Mouse (Mus musculus) heart, embryonic 10.5 days (tissue): ENCODE results near the gene Gm5129. TPM values are rescaled to one million over a fixed set of nuclear protein-coding genes. Genes with fewer than 3 reads are reported as not detected.
"Not testable (repeated sequence)": the region's sequence is repeated elsewhere in the genome, so short reads cannot be mapped to it uniquely, and the experiment has no call there.

Experiments used
- DNase-seq: peaks from one replicate; pipeline ENCODE4 v3.0.0-alpha.2; 2017; ENCODE audit warnings: low spot score
- H3K27ac ChIP-seq: fragments of 300-500 bp; sonication (generic); 2 replicates; pipeline ENCODE4 v1.5.1; 2016; ENCODE audit warnings: mild to moderate bottlenecking
- H3K27me3 ChIP-seq: fragments of 300-500 bp; sonication (generic); 2 replicates; pipeline ENCODE4 v1.6.1; 2016; ENCODE audit warnings: mild to moderate bottlenecking; ENCODE audit not compliant: poor library complexity, insufficient read depth, severe bottlenecking
- H3K36me3 ChIP-seq: fragments of 300-500 bp; sonication (generic); 2 replicates; pipeline ENCODE4 v1.6.1; 2016; ENCODE audit warnings: mild to moderate bottlenecking, moderate library complexity
- H3K4me1 ChIP-seq: fragments of 300-500 bp; sonication (generic); 2 replicates; pipeline ENCODE4 v1.6.1; 2016; ENCODE audit warnings: mild to moderate bottlenecking
- H3K4me3 ChIP-seq: fragments of 300-500 bp; sonication (generic); 2 replicates; pipeline ENCODE4 v1.5.1; 2016; ENCODE audit warnings: mild to moderate bottlenecking, moderate library complexity
- H3K9me3 ChIP-seq: fragments of 300-500 bp; sonication (generic); 2 replicates; pipeline ENCODE4 v1.6.1; 2016; ENCODE audit warnings: mild to moderate bottlenecking, moderate library complexity
- WGBS: fragments of 180-500 bp; shearing (Covaris S2); methylation state at CpG from one replicate; pipeline ENCODE4 v1.1.7; 2016; 5-methylcytosine and 5-hydroxymethylcytosine counted together
- polyA plus RNA-seq: library from polyadenylated mRNA; unstranded; fragments of >200 nt; fragmentation: Nextera tagmentation; extraction: Ambion mirVana; gene quantifications from 2 replicates; pipeline ENCODE4 v1.2.1, GENCODE M21; 2016

Gene Gm5129
- not detected in 2 replicates for polyA plus RNA-seq

DNA sequence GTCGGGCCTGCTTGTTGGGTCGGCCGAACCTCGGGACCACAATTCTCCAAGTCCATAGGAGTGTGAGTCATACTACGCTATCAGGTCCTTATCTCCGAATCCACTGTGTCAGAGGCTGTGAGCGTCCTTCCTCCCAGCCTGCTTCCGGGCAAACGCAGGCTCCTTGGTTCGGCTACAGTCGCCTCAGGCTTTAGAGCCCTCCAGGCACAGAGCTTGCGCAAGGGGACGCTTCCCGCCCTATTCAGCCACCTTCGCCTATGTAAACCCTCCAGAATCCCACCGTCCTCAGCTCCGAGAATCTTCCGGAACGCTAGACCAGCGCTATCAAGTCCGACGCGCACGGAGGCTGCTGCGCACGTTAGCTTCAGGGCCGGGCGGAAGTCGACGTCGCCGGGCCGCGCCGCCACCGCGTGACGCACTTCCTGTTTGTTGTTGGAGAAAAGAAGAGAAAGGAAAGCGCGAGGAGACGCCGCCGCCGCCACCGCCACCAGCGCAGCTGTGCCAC is at the start of gene Gm5129, which contains the start of gene Dnajb6:
TSS of gene Gm5129 (minus strand) at position 380 of the 505 bp plus-strand sequence.
TSS of gene Dnajb6 (plus strand) at position 132 of the 505 bp plus-strand sequence.
- no peaks in the 10 kb centered on the region for H3K9me3 ChIP-seq
- WGBS, result under 1% methylated on average over 46 of the region's 46 CpGs
- no peaks in the 10 kb centered on the region for H3K36me3 ChIP-seq
- H3K27ac ChIP-seq, result peak within 1 kb of the TSS; percentile 97
- H3K4me1 ChIP-seq, result peaks cover 24% of the 10 kb centered on the region
- no peaks in the 10 kb centered on the region for H3K27me3 ChIP-seq
- H3K4me3 ChIP-seq, result peak within 1 kb of the TSS; percentile 95
- peak; percentile 97 for DNase-seq

GRCm38 (mm10) chr5:29784906-29785305 is 49.2 kb upstream of the Gm5129 start:
- not testable (repeated sequence) for H3K4me1 ChIP-seq, H3K4me3 ChIP-seq, H3K9me3 ChIP-seq, DNase-seq, H3K27ac ChIP-seq, H3K27me3 ChIP-seq
- WGBS, result 88% methylated on average over 8 of the region's 13 CpGs
- H3K36me3 ChIP-seq, result peaks cover 24% of the 10 kb centered on the region

- Histone ChIP-seq H3K4me3 (no peak overlapping the region), H3K27me3 (no peaks in the 10 kb centered on the region), H3K36me3 (peaks cover 45% of the 10 kb centered on the region), H3K9me3 (no peaks in the 10 kb centered on the region), H3K27ac (no peak overlapping the region), H3K4me1 (no peaks in the 10 kb centered on the region)
- WGBS, result 92% methylated on average over 3 of the region's 3 CpGs
- DNase-seq, result no peak
These were observed 46.5 kb upstream of the Gm5129 start for GRCm38 (mm10) chr5:29782261-29782660.

DNA sequence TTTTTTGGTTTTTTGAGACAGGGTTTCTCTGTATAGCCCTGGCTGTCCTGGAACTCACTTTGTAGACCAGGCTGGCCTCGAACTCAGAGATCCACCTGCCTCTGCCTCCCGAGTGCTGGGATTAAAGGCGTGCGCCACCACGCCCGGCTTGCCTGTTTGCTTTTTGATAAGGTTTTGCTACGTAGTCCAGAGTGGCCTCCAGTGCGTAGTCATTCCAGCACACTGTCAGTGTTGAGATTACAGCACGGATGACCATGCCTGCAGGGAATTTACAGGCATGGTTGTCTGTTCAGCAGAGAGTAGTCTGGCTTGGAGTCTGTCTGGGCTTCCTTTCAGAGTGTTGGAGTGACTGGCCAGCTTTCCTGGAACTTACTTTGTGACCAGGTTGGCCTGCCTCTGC is 44.0 kb upstream of the Gm5129 start:
- not testable (repeated sequence) for DNase-seq, H3K27ac ChIP-seq, H3K9me3 ChIP-seq, H3K4me3 ChIP-seq, H3K4me1 ChIP-seq, H3K27me3 ChIP-seq
- WGBS, result 75% methylated on average over 9 of the region's 9 CpGs
- H3K36me3 ChIP-seq, result peaks cover 50% of the 10 kb centered on the region

DNA sequence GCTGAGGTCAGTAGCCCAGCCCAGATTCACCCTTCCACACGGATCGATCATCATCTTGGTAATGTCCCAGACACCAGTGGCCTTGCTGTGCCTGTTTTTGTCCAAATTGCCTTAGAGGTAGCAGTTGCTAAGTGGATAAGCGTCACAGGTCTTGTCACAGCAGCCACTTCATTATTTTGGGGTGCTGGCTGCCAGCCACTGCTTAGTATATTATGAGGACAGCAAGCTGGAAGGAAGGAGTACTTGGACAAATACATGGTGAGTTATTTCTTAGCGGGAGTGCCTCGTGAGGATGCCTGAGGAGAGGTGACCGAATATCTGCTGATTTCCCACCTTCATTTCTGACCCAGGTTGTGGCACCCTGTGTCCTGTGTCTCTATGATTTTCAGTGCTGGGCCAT is 42.3 kb upstream of the Gm5129 start:
- Histone ChIP-seq H3K4me1 (peaks cover 7% of the 10 kb centered on the region; the same call in 1 of the 2 replicates), H3K4me3 (no peak overlapping the region), H3K9me3 (no peaks in the 10 kb centered on the region), H3K36me3 (peaks cover 57% of the 10 kb centered on the region), H3K27me3 (no peaks in the 10 kb centered on the region), H3K27ac (no peak overlapping the region)
- WGBS, result 93% methylated on average over 6 of the region's 6 CpGs
- no peak for DNase-seq

- no peaks in the 10 kb centered on the region for H3K27me3 ChIP-seq
- H3K36me3 ChIP-seq, result peaks cover 49% of the 10 kb centered on the region
- no peak overlapping the region for H3K27ac ChIP-seq
- H3K9me3 ChIP-seq, result no peaks in the 10 kb centered on the region
- no peak overlapping the region for H3K4me3 ChIP-seq
- H3K4me1 ChIP-seq, result peaks cover 18% of the 10 kb centered on the region
- 67% methylated on average over 5 of the region's 5 CpGs for WGBS
- no peak for DNase-seq
These were observed 39.7 kb upstream of the Gm5129 start for GRCm38 (mm10) chr5:29775437-29775836.

GRCm38 (mm10) chr5:29773460-29774150 is 37.9 kb upstream of the Gm5129 start:
- Histone ChIP-seq H3K36me3 (peaks cover 46% of the 10 kb centered on the region), H3K4me1 (peaks cover 18% of the 10 kb centered on the region), H3K4me3 (no peak overlapping the region), H3K27me3 (no peaks in the 10 kb centered on the region), H3K27ac (no peak overlapping the region), H3K9me3 (no peaks in the 10 kb centered on the region)
- no peak for DNase-seq
- 92% methylated on average over 13 of the region's 13 CpGs for WGBS

DNA sequence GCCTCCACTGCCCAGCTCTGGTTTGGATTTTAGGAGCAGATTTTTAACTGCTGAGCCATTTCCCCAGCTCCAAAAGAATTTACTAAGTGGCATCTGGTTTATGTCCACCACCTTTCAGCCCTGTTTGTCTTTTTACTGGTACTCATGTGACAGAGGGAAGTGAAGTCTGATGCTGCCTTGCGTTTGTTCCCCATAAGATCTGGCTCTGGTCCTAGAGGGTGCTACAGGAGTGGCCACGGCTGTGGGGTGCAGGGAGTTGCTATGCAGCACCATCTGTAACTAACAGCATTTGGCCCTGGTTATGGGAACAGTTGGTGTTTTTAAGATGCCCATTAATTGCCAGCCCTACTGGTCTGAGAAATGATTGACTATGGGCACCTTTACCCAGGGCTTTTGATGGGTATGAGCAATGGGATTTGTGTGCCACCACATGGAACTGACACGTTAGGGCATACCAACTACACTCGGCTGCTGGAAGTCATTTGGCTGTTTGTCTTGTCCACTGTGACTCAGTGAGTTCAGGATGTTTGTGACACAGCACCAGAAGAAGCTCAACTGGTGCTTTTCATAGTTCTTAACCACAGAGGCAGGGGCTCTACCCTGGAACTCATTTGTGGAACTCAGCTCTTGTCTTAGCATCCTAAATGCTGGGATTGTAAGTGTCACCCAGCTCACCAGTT is 37.1 kb upstream of the Gm5129 start:
- Histone ChIP-seq H3K36me3 (peaks cover 43% of the 10 kb centered on the region), H3K4me1 (peaks cover 18% of the 10 kb centered on the region)

GRCm38 (mm10) chr5:29772038-29772437 is 36.3 kb upstream of the Gm5129 start:
- peaks cover 18% of the 10 kb centered on the region for H3K4me1 ChIP-seq
- no peaks in the 10 kb centered on the region for H3K9me3 ChIP-seq
- H3K27me3 ChIP-seq, result no peaks in the 10 kb centered on the region
- DNase-seq, result no peak
- H3K36me3 ChIP-seq, result peaks cover 40% of the 10 kb centered on the region
- H3K4me3 ChIP-seq, result no peak overlapping the region
- WGBS, result 59% methylated on average over 2 of the region's 2 CpGs
- H3K27ac ChIP-seq, result no peak overlapping the region; the same call in 1 of the 2 replicates

More for the DNA sequence above, 37.1 kb upstream of the Gm5129 start:
- Histone ChIP-seq H3K4me3 (no peak overlapping the region), H3K9me3 (no peaks in the 10 kb centered on the region), H3K27ac (0 out of 2 replicates have a peak overlapping the region, but pooled peaks have one; percentile 6), H3K27me3 (no peaks in the 10 kb centered on the region)
- no peak for DNase-seq
- 65% methylated on average over 4 of the region's 4 CpGs for WGBS

DNA sequence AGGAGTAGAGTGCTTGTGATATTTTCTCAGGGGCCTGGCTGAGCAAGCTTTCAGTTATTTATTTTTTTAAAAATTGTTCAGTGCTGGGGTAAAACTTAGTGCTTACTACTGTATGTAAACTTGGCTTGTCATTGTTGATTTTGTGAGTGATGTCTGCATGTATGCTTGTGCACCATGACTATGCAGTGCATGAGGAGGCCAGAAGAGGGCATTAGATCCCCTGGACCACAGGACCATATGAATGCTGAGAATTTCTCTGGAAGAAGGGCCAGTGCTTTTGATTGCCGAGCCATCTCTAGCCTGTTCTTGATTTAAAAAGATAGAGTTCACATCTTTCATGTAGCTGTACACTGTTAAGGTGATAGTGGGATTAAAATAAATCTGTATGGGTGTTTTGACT is 35.2 kb upstream of the Gm5129 start:
- Histone ChIP-seq H3K36me3 (peaks cover 39% of the 10 kb centered on the region), H3K27ac (no peak overlapping the region), H3K4me1 (peaks cover 18% of the 10 kb centered on the region), H3K27me3 (no peaks in the 10 kb centered on the region), H3K9me3 (no peaks in the 10 kb centered on the region), H3K4me3 (no peak overlapping the region)
- DNase-seq, result no peak
- WGBS, result 77% methylated on average over 1 of the region's 1 CpGs

- no peak for DNase-seq
- no peak overlapping the region for H3K27ac ChIP-seq
- H3K4me3 ChIP-seq, result no peak overlapping the region
- no peaks in the 10 kb centered on the region for H3K4me1 ChIP-seq
- H3K27me3 ChIP-seq, result no peaks in the 10 kb centered on the region
- H3K9me3 ChIP-seq, result no peaks in the 10 kb centered on the region
- peaks cover 68% of the 10 kb centered on the region for H3K36me3 ChIP-seq
- 88% methylated on average over 5 of the region's 5 CpGs for WGBS
These were observed 23.6 kb upstream of the Gm5129 start for GRCm38 (mm10) chr5:29759318-29759717.

DNA sequence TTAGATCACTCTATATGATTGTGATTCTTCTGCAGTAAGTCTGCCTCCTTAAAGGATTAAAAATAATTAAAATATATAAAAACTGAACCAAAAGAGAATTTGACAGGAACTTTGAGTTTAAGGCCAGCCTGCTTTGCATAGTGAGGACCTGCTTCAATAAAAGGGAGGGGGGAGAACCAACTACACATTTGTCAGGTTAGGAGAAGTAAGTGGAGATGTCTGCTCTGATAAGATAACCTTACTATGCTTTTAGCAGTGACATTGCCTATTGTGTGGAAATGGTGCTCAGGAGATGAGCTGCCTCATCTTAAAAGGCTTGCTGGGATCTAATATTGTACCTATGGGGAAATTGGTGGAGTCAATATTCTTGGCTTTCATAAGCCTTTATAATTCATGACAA is 17.2 kb upstream of the Gm5129 start:
- H3K36me3 ChIP-seq, result peaks cover 86% of the 10 kb centered on the region
- no peaks in the 10 kb centered on the region for H3K27me3 ChIP-seq
- no peak for DNase-seq
- H3K9me3 ChIP-seq, result no peaks in the 10 kb centered on the region
- H3K4me1 ChIP-seq, result no peaks in the 10 kb centered on the region
- no peak overlapping the region for H3K27ac ChIP-seq
- H3K4me3 ChIP-seq, result no peak overlapping the region

- H3K27ac ChIP-seq, result no peak overlapping the region
- no peaks in the 10 kb centered on the region for H3K9me3 ChIP-seq
- DNase-seq, result no peak
- no peaks in the 10 kb centered on the region for H3K27me3 ChIP-seq
- H3K4me3 ChIP-seq, result no peak overlapping the region
- H3K36me3 ChIP-seq, result peaks cover 72% of the 10 kb centered on the region
- H3K4me1 ChIP-seq, result no peaks in the 10 kb centered on the region
These were observed 15.6 kb upstream of the Gm5129 start for GRCm38 (mm10) chr5:29751306-29751705.
